Mouse (Mus musculus) gastrocnemius, adult 8-10 months (tissue): Measurements from ENCODE around the gene Ermp1. TPM values are rescaled to one million over a fixed set of nuclear protein-coding genes. Genes with fewer than 3 reads are reported as not detected.

Experiments
- DNase-seq, 2 experiments: peaks; one replicate each; pipeline ENCODE4 v3.0.0; 2022; ENCODE audit warnings: low spot score in 2 of 2
- total RNA-seq, 4 experiments: library from RNA; stranded (reverse); gene quantifications; 2 replicates each; pipeline ENCODE4 v1.2.4; 2022

The Ermp1 gene
- 10 to 100 TPM in 1 of 4 experiments, 1 to 10 TPM in 3; 6.9 to 10.4 (median 8.1) TPM for total RNA-seq

DNA sequence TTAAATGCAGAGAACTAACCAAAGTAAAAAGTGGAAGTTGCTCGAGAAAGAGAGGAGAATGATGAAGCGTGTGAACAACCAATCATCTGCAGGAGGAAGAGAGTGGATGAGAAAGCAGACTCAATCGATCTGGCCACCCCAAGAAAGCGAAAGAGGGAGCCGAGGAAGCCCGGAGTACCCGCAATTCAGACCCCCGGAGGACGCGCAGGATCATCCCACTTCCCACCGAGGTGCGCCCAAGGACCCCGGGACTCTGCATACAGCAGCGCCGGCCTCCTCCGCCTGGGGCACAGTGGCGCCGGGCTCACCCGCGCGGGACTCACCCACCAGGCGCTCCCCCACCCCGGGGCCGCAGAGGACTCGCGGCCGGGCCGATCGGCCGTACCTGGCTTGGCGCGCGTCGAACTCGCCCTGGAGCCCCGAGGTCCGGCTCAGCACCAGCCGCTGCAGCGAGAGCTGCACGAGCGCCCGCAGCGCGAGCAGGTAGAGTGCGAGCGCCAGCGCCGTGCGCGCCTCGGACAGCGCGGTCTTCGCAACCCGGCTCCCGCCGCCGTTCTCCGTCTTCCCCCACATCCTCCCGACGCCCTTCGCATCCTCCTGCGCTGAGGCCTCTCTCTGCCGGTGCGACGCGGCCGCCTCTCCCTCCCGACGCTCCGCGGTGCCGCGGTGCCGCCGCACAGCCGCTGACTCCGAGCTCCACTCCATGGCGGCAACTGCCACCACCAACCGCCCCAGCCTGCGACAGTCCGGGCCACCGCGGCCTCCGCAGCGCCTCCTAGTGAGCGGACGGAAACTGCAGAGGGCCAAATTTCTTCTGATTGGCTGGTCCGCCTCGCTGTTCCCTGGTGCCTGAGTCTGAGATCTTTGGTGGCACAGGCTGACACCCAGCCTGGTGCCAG lies at the start of gene Ermp1:
Ermp1 (minus strand) TSS at position 765 of the 899 bp plus-strand sequence.
- peak; percentile 88 to 90 for DNase-seq

DNA sequence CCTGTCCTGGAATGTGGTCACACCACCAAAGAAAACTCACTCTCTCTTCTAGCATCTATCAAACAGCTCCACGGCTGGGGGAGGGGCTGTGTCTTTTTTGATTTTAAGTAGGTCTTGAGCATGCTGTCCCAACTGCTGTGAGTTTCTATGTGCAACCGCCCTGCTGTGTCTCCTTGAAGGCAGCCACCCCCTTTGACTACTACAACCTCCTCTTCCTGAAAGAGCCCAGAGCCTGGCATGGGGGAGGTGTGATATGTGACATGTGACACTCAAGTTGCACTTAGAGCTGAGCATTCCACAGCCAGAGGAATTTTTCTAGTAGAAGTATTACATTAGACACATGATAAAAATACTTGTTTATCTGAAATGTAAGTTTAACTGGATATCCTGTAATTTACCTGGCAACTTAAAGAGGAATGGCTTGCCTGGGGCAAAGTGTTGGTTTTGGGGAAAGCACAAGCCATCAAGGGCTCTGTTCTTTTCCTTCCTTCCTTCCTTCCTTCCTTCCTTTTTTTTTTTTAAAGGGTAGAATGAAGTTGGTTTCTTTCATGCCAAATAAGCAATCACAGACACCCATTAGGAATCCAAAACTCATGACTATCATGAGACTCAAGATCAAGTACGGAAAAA lies 49.1 kb upstream of the Ermp1 start, which contains the start of gene Mlana:
Mlana (plus strand) TSS at position 580 of the 630 bp plus-strand sequence.
- no peak for DNase-seq

DNA sequence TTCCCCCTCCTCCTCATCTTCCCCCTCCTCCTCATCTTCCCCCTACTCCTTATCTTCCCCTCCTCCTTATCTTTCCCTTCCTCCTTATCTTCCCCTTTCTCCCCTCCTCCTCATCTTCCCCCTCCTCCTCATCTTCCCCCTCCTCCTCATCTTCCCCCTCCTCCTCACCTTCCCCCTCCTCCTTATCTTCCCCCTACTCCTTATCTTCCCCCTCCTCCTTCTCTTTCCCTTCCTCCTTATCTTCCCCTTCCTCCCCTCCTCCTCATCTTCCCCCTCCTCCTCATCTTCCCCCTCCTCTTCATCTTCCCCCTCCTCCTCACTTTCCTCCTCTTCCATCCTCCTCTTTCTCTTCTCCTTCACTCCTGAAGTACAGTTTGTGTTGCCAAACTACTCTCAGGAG lies 48.6 kb upstream of the Ermp1 start:
- DNase-seq: no peak

DNA sequence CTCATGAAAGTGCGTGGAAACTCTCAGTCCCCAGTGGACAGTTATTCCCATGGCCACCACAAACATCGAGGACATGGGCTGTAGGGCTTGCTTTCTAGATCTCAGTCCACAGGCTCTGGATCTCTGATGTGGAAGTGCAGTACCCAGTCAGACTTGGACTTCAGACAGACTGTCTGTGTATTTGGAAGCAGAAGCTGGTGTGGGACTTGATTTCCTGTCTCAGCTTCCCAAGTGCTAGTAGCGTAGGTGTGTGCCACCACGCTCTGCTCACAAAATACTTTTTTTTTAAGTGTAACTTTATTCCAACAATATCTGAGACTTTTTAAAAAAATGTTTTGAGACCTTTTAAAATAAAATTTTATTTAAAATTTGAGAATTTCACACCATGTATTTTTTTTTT lies 48.1 kb upstream of the Ermp1 start:
- DNase-seq: no peak

DNA sequence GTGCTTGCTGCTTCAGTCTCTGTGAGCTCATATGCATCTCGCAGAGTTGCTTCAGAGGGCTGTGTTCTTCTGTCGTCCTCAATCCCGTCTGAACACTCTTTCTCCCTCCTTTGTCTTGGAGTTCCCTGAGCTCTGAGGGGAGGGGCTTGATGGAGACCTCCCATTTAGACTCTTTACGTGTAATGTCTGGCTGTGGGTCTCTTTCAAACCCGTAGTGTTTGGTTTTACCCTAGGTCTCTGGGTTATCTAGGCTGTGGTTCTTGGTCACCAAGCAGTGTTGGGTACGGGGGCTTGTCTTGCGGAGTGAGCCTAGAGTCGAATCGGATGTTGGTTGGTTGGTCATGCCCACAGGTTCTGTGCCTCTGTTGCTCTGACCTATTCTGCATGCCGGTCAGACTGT lies 46.9 kb upstream of the Ermp1 start:
- no peak for DNase-seq

DNA sequence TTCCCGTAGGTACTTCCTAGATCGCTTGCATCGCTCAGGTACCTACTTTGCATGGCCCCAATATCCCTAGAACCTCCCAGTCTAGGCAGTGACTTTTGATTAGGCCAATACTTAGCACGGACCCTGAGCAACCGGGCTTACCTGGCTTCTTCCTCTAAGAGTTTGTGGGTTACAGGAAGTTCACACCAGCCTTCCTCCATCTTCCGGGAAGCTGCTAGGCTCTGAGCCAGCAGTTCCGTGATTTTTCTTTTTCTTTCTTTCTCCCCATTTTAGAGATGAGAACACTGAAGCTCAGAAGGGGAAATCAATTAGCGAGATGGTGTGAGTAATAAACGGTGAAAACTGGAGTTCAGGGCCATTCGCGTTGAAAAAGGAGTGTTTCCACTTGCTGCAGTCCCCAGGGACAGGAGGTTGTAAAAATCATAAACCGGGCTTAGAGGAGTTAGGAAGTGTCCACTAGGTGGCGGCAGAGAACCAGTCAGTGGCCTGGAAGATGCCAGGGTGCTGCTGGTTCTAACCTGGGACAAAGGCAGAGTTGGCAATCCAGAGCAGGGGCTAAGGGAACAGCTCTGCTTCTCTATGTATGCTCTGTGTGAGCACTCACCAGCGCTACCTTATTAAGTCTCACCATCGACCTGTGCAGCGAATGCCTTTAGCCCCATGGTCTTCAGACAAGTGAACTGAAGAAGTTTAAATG lies 35.8 kb upstream of the Ermp1 start:
- DNase-seq: peak; percentile 54 to 65

DNA sequence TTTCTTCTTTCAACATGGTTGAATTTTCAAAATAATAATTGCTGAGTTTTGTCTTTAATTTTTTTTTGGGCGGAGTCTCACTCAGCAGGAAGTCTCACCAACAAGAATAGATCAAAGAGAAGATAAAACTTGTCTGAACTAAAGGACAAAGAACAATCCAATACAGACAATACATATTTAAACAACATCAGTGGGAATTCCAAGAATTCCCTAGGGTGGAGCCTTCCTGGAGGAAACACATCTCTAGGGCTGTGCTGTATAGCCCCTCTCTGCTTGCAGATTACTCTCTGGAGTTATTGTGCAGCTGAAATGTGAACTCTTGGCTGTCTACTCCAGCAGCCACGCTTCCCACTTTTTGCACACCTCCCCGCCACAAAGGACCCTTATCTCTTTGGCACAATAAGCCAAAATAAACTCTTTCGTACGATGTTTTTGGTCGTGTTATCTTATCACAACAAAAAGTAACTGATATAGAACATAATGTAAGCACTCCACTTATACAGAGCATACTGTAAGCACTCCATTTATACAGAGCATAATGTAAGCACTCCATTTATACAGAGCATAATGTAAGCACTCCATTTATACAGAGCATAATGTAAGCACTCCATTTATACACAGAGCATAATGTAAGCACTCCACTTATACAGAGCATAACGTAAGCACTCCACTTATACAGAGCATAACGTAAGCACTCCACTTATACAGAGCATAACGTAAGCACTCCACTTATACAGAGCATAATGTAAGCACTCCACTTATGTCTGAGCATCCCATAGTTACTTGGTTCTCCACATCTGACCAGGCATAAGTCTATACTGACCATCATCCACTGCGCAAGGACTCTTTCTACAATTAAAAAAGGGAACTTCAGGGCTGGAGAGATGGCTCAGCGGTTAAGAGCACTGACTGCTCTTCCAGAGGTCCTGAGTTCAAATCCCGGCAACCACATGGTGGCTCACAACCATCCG lies 32.3 kb upstream of the Ermp1 start:
- no peak for DNase-seq

DNA sequence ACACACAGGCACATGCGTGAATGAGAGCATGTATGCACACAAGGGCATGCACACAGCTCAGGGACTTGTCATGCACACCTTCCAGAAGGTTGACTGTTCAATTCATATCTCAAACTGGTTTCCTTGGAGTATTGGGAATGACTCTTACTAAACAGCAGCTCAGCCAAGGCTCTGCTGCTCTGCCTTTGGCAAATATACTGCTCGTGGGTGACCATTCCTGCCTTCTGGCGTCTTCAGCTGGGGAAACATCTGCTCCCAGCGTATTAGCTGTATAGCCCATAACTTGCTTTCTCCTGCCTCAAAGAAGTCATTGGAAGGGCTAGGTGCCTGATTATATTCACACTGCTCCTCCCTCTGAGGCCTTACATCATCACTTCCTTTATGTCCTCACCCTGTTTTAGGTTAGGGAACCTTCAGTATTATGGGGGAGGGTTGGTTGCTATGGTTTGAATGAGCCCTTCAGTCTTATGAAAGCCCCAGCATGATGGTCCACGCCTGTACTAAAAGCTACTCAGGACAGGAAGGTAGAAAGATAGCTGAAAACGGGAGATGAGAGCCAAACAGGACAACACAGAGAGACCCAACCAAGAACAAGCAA lies 30.1 kb upstream of the Ermp1 start:
- DNase-seq: no peak

DNA sequence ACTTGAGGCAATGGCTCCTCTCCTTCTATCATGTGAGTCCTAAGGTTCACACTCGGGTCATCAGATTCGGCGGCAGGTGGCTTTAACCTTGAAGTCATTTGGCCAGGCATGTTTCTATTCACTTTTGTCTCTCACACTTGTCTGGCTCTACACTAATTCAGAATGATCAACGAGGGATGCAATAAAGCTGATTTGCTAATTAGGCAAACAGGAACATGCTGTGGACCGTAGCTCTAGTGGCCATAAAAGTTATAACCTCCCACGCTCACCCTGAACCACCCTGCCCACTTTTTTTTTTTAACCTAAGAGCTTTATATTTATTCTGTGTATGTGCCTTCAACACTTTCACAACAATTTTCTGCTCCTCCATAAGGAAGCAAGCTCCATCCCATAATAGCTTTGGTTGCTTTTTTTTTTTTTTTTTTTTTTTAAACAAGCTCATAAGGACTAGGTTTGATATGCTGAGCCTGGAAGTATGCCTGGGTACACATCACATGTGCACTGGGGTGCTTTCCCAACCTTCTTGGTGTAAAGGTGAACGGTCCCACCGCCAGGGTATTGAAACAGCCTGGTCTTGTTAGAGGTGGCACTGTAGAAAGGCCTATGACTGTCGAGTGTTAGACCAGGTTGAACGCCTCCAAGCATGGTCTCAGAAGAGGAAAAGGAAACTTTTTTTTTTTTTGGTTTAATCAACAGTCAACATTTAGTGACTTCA lies 28.4 kb upstream of the Ermp1 start:
- no peak for DNase-seq

DNA sequence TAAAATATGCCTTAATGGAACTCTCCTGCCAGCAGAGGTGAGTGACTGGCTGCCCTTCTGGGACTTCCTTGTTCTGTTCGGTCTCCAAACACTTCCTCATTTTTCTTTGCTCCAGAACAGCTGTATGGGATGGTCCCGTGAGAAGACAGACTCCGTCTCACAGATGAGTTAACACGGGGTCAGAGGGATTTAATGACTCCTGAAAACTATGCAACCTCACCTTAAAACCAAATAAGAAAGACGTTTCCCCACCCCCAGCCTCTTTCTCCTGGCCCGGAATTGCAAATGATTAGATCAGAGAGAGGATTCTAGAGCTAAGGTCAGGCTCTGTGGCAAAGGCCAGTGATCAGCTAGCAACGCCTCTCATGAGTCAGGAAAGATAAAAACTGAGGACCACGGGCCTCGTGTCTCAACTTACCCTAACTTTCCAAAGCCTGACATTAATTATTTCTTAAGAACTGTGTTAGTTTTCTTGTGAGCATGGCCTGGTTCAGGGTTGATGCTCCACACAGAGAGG lies 27.4 kb upstream of the Ermp1 start:
- no peak for DNase-seq

DNA sequence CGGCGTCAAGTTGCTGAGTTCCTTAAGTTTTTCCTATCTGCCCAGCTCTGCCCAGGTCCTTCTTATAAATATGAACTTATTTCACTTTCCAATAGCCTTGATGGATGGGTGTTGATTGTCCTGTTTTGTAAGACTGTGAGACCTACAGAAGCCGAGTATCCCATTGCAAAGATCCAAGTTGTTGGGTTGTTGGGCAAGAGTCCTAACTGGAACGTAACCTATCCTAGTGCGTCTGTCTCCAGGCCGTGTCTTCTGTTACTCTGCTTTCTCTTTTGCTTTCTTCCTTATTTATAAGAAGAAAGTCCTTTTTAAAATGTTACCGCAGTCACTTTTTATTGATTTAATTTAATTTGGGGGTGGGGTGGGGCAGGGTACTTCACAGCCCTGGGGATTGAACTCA lies 26.7 kb upstream of the Ermp1 start:
- DNase-seq: no peak

DNA sequence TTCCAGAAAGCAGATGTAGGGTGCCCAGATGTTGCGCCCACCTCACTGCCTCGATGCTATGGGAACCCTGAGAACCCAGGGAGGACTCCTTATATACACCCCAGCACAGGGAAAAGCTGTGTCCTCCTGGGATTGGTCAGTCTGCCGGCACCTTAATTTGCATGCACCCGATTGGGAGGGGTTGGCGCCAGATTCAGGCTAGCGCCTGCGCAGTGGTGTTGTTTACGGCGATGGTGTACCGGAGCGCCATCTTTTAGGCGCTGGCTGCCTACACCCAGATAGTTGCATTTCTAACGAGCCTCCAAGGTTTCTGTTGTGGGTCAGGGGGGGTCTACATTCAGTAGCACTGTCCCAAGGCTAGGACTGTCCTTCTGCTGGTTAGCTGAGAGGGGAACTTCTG lies 24.4 kb upstream of the Ermp1 start:
- DNase-seq: no peak

DNA sequence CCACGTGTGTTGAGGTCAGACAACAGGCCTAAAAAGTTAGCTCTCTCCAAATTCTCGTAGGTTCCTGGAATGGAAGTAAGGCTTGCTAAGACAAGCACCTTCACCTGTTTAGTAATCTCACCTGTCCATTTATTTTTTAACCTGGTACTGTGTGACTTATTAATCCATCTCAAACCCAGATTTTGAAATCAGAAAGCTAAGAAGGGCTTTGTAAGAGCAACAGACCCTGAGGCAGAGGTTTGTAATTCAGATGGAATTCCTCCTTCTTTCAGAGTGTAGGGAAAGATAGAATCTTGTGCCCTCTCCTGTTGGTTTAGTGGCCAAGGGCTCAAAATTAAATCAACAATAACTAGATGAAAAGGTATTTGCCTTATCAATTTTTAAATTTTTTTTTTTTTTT lies 22.9 kb upstream of the Ermp1 start:
- DNase-seq: no peak

DNA sequence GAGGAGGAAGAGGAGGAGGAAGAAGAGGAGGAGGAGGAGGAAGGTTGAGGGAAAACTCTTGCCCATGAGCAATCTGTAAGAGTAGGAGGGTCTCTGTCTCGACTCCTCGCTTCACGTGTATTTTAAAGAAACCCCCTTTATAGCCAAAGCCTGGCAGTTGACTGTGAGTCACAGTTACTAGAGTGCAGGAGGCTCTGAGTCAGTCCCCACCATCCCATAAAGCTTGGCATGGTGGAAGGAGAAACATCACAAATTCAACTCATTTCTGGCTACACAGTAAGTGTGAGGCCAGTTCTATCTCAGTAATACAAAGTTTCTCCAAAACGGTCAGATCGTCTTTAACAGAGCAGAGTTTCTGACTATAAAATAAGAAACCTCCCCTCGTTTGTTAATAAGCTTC lies 22.0 kb upstream of the Ermp1 start:
- DNase-seq: no peak

DNA sequence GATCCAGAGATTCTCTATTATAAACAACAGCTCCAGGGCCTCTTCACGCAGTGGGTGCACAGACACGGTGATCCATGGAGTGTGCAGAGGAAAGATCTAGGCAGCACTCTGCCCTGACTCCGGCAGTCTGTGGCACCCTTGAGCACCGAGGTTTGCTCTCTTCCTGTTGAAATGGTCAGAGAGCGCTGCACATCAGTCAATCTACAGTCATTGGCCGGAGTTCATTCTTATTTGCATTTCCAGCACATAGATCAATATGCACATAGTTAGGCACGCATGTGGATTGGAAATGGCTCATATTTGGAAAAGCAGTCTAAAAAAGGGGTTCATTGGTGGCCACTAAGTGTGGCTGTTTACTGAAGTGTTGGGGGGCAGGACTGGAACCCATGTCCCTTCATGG lies 19.9 kb upstream of the Ermp1 start:
- DNase-seq: no peak

DNA sequence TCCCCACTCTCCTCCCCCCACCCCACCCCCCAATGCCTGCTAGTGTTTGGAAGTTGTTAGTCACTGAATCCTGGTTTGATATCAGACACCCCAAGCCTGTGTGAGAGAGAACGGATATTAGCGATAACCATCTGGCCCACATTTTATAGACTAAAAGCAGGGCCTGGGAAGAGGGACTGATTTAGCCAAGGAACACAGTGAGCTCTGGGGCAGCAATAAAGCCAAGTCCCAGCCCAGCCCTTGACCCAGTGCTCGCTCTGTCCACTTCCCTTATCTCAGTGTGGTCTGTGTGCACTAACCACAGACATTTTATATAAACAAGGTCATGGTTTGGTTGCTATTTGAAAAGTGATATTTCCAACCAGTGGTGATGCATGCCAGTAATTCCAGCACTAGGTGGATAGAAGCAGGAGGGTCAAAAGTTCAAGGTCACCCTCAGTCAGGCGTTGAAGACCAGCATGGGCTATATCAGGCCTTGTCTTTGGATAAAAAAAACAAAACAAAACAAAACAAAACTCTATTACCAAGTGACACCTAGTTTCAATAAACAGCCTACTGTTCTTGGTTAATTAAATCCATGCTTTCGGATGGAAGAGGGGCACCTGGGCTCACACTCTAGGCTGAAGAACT lies 18.9 kb upstream of the Ermp1 start:
- no peak for DNase-seq

DNA sequence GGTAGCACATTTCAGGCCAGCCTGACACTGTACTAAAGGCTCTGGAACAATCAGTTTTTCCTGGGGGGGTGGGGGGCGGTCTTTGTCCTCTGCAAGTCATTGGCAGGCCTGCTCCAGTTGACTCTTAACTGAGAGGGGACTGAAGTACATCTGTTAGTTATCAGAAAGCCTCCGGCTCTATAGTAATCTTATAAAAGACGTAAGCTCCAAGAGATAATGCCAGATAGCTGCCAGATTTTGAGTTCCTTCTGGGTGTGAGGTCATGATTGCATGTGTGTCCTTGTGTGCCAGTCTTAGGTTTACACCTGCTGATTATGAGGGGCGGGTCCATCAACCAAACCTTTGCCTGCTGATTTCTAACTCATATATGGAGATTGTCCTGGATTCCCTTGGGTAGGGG lies 17.9 kb upstream of the Ermp1 start:
- DNase-seq: no peak

DNA sequence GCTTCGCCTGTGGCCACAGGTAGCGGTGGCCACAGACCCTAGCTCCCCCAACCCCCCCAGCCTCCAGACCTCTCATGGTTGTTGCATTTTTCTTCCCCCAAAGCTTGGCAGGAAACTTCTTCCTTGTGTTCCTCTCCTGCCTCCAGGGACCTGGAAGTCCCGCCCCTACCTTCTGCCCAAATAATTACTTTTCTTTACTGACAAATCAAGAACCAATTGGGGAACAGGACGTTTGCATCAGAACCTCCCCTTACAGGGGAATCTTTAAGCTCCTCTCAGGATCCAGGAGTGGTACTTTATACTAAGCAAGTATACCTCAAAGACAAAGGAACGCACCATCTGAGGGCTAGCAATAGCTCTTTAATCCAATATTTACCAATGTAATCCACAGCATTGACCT lies 16.7 kb upstream of the Ermp1 start:
- DNase-seq: no peak

DNA sequence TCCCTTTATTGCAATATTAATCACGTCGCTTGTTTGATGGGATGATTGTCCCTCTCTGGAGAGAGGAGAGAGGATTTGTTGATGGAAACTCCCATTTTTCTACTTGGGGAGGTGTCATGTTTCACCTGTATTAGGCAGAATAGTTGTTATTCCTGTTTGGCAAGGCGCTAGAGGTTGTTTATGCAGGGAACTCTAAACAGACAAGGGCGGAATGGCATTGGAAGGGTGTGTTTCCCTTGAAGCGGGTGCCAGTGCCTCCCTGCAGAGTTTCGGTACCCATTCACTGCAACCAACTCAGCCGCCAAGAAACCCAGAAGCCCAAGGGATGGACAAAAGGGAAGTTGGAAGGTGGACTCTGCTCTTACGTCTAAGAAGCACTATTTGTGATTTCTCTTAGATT lies 15.6 kb upstream of the Ermp1 start:
- DNase-seq: no peak
